Mouse (Mus musculus): Measurements from ENCODE around the gene Dda1. TPM values are rescaled to one million over a fixed set of nuclear protein-coding genes. Genes with fewer than 3 reads are reported as not detected.
A peak's percentile ranks its signal among the peaks of the same experiment; 100 is the strongest.

Dda1 gene
- polyA plus RNA-seq, 1 experiment from 2014 or later = 185 TPM

DNA sequence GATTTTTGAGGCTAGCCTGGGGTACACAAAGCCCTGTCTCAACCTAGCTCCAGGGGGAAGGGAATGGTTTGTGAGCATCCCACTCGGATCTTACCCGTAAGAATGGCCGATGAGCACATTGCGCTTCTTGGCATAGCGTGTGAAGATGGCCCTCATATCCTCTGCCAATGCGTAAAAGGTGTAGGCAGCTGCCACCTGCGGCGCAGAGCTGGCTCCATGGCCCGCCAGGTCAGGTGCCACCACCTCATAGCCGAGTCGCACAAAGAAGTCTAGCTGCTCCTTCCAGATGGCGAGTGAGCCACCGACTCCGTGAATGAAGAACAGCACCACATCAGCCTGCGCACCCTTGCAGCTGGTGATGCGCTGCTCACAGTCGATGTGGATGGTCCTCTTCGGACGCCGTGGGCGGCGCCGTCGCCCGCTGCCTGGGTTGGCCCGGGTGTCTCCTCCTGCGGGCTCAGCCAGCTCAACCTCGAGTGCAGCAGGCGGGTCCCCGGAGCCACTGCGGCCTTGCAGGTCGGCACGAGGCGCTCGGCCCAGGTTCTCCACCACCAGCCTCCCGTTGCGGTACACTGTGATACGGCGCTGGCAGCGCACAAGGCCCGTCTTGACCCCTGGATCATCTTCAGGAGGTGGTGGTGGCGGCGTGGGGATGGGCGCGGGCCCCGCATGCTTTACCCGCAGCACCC is 7.7 kb upstream of the Dda1 start:
- 0 out of 2 replicates have a peak overlapping the region, but pooled peaks have one; percentile 91 for H3K9ac ChIP-seq
- no peak overlapping the region; the same call in 1 of the 2 replicates for H3K4me3 ChIP-seq
- peaks cover 52% of the 10 kb centered on the region for H3K36me3 ChIP-seq (ENCODE audit: poor library complexity, severe bottlenecking)
- peaks cover 53% of the 10 kb centered on the region for H3K4me1 ChIP-seq
- no peaks in the 10 kb centered on the region for H3K27me3 ChIP-seq
- no peak overlapping the region for H3K27ac ChIP-seq
- peak overlapping the region; percentile 94; the same call in 1 of the 2 replicates for H3K4me2 ChIP-seq
- ATAC-seq = no peak
- WGBS = 80% methylated on average over 45 of the region's 47 CpGs
- H3K9me3 ChIP-seq (replicated peaks) = no peaks in the 10 kb centered on the region

DNA sequence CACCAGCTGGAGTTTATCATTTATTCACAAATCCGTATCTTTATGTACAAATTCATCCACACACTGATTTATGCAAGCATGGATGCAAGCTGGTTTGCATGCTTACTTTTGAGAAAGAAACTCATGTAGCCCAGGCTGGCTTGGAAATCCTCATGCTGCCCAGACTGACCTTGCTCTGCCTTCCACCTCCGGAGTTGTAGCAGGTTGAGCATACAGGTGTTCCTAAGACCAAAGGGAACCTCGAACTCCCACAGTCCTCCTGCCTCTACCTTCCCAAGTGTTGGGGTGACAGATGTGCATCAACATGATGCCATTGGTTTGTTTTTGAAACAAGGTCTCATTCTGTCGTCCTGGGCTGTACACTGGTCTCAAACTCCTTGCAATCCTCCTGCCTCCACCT is 6.8 kb upstream of the Dda1 start:
- Histone ChIP-seq H3K4me2 (peak overlapping the region; percentile 94), H3K4me1 (peaks cover 53% of the 10 kb centered on the region), H3K27me3 (no peaks in the 10 kb centered on the region), H3K4me3 (peak overlapping the region; percentile 95), H3K36me3 (ENCODE audit: poor library complexity, severe bottlenecking) (peaks cover 43% of the 10 kb centered on the region), H3K9ac (peak overlapping the region; percentile 91), H3K9me3 (replicated peaks) (no peaks in the 10 kb centered on the region), H3K27ac (no peak overlapping the region)
- 77% methylated on average over 4 of the region's 4 CpGs for WGBS
- no peak for ATAC-seq

DNA sequence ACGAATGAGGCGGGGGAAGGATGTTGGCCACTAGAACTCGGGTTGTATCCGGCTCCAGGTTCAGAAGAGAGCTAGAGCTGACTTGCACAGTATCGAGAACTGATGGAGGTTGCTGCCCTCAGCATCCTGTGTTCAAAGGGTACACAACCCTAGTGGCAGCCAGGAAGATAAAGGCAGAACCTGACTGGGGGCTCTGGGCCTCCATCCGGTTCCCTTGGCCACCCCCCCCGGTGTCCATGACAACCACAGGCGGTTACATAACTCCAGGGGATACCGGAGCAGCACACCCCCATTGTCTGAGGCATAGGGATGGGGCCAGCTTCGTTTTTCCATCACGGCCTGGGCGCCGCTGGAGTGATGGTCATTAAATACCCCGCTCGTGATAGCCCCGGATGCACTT is 6.2 kb upstream of the Dda1 start:
- H3K4me3 ChIP-seq = peak overlapping the region; percentile 95
- no peaks in the 10 kb centered on the region for H3K27me3 ChIP-seq
- H3K9me3 ChIP-seq (replicated peaks) = no peaks in the 10 kb centered on the region
- peaks cover 53% of the 10 kb centered on the region for H3K4me1 ChIP-seq
- peak; percentile 0; the same call in 1 of the 2 replicates for ATAC-seq
- WGBS = 4% methylated on average over 16 of the region's 16 CpGs
- H3K4me2 ChIP-seq = peak overlapping the region; percentile 94
- peaks cover 38% of the 10 kb centered on the region for H3K36me3 ChIP-seq (ENCODE audit: poor library complexity, severe bottlenecking)
- H3K27ac ChIP-seq = no peak overlapping the region; the same call in 1 of the 2 replicates
- peak overlapping the region; percentile 91 for H3K9ac ChIP-seq

DNA sequence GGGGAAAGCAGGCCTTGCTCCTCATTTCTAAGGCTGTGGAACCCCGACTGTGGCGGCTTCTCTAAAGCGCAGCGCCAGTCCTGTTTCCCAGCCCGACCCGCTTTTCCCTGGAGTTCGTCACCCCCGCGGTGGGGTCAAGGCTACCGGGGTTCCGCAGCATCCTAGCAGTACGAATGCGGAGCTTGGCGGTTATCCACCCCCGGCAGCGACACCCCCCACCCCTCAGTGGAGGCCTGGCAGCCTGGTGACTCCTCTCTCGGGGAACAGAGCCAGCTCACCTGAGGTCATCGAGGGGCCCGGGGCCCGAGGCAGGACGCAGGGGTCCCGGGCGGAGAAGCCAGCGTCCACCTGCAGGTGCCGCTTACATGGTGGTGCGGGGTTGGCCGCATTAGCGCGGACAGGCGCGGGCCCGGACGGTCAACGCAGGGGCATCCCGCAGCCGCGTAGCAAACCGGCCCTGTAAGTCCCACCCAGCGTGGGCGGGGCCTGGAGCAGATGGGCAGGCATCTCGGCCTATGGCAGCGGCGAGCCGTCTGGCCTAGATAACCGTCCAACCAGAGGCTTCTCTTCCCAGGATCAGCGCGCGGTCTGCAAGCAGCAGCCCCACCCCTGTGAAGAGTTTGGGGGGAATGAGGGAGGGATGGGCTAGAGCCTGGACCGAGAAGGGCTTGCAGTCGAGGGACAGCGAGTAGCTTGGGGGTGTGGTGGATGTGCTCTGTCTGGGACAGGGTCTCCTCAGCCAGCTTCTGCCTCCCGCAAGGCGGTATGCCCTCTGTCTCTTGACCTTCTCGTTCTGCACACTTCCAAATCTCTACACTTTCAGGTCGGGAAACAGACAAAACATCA is 5.6 kb upstream of the Dda1 start, which contains the start of gene Abhd8:
Gene Abhd8 (minus strand): TSS at position 468 of the 846 bp plus-strand sequence.
- Histone ChIP-seq H3K4me1 (peaks cover 53% of the 10 kb centered on the region), H3K36me3 (ENCODE audit: poor library complexity, severe bottlenecking) (peaks cover 31% of the 10 kb centered on the region), H3K9ac (peak within 1 kb of the TSS; percentile 91), H3K27me3 (no peaks in the 10 kb centered on the region), H3K4me3 (peak within 1 kb of the TSS; percentile 95), H3K4me2 (peak within 1 kb of the TSS; percentile 94), H3K9me3 (replicated peaks) (no peaks in the 10 kb centered on the region), H3K27ac (peak within 1 kb of the TSS; percentile 90)
- WGBS = under 1% methylated on average over 55 of the region's 55 CpGs
- ATAC-seq = peak; percentile 88

DNA sequence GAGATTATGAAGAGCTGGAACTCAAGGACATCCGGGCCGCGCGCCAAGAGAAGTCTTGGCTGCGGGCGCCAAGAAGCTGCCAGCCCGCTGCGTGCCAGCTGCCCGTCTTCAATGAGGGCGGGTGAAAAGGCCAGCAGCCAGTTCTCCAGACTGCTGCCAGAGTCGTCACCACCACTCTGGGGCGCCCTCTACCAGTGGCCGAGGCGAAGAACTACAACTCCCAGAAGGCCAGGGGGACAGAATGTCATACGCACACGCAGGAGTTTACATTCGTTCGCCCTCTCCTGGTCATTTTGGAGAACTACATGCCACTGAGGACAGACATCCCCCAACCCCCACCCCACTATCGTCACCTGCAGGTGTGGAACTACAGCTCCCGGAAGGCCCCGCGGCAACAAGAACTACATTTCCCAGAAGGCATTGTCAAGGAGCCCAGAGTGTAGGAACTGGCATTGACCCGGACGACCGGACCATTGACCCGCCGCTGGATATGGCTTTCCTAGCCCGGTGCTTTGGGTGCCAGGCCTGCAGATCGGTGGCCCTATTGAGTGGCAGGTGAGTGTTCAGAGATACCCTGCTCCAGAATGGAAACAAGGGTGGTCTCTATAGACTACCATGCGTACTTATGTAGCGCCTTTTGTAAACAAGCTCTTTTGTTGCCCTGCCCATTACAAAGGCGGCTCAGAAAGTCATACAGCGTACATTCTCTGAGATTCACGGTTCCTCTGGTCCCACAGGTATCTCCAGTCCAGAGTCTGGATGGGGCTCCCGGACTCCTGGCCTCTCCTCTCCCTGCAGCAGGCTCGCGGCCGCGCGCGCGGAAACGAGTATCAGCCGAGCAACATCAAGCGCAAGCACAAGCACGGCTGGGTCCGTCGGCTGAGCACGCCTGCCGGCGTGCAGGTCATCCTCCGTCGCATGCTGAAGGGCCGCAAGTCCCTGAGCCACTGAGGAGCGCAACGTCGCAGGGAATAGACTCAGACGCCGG is 4.2 kb upstream of the Dda1 start, which contains the start of gene Mrpl34:
Gene Mrpl34 (plus strand): TSS at position 447 of the 988 bp plus-strand sequence.
- Histone ChIP-seq H3K27ac (peak within 1 kb of the TSS; percentile 90), H3K9me3 (replicated peaks) (no peaks in the 10 kb centered on the region), H3K4me3 (peak within 1 kb of the TSS; percentile 95), H3K9ac (peak within 1 kb of the TSS; percentile 91), H3K27me3 (no peaks in the 10 kb centered on the region), H3K4me1 (peaks cover 46% of the 10 kb centered on the region), H3K36me3 (ENCODE audit: poor library complexity, severe bottlenecking) (peaks cover 17% of the 10 kb centered on the region), H3K4me2 (peak within 1 kb of the TSS; percentile 94)
- ATAC-seq = peak; percentile 71
- WGBS = under 1% methylated on average over 59 of the region's 59 CpGs

DNA sequence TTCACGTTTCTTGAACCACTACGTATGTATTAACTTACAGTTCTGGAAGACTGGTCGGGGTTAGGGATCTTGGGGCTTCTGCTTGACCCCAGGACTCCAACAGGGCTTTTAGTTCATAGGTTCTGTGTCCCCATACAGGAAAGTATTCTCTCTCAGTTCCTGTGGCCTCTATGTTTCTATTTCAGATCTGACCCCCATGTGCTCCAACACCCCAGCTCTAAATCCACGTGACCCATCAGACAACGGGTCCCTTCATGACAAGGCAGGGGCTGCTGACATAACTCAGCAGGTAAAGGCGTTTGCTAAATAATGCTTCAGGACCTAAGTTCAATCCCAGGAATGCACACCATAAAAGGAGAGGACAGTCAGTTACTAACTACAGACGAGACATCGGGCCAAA is 3.3 kb upstream of the Dda1 start:
- ATAC-seq = no peak
- Histone ChIP-seq H3K4me2 (peak overlapping the region; percentile 94), H3K27ac (no peak overlapping the region), H3K9ac (peak overlapping the region; percentile 86), H3K9me3 (replicated peaks) (no peaks in the 10 kb centered on the region), H3K4me1 (peaks cover 51% of the 10 kb centered on the region), H3K27me3 (no peaks in the 10 kb centered on the region), H3K4me3 (peak overlapping the region; percentile 95), H3K36me3 (ENCODE audit: poor library complexity, severe bottlenecking) (peaks cover 16% of the 10 kb centered on the region)
- 86% methylated on average over 8 of the region's 8 CpGs for WGBS

DNA sequence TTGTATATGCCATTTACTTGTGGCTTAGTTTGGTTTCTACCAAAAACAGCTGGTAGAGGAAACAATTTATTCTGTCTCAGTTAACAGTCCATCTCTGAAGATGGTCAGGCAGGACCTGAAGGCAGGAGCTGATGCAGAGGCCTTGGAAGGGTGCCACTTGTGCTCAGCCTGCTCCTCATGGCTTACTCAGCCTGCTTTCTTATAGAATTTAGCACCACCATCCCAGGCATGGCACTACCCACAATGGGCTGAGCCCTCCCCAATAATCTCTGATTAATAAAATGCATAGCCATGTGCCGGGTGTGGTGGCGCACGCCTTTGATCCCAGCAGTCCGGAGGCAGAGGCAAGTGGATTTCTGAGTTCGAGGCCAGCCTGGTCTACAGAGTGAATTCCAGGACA is 2.8 kb upstream of the Dda1 start:
- no peaks in the 10 kb centered on the region for H3K9me3 ChIP-seq (replicated peaks)
- H3K4me2 ChIP-seq = no peak overlapping the region
- ATAC-seq = no peak
- peak overlapping the region; percentile 95; the same call in 1 of the 2 replicates for H3K4me3 ChIP-seq
- 98% methylated on average over 5 of the region's 5 CpGs for WGBS
- no peaks in the 10 kb centered on the region for H3K27me3 ChIP-seq
- H3K4me1 ChIP-seq = peaks cover 51% of the 10 kb centered on the region
- H3K36me3 ChIP-seq (ENCODE audit: poor library complexity, severe bottlenecking) = peaks cover 17% of the 10 kb centered on the region
- H3K27ac ChIP-seq = no peak overlapping the region
- no peak overlapping the region for H3K9ac ChIP-seq

DNA sequence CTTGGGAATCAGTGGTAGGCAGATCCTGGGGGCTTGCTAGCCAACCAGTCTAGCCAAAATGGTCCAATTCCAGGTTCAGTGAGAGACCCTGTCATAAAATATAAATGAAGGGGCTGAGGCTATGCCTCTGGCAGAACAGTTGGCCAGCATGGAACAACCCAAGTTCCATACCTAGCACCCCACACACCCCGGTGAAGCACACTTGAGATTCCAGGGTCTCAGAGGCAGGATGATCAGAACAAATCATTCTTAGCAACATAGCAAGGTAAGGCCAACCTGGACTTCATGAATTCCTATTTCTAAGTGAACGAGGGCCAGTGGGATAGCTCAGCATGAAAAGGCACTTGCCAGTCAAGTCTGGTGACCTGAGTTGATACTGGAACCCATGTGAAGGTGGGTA is 1.8 kb upstream of the Dda1 start:
- H3K4me2 ChIP-seq = no peak overlapping the region
- peaks cover 20% of the 10 kb centered on the region for H3K36me3 ChIP-seq (ENCODE audit: poor library complexity, severe bottlenecking)
- H3K27me3 ChIP-seq = no peaks in the 10 kb centered on the region
- no peak overlapping the region for H3K27ac ChIP-seq
- H3K9me3 ChIP-seq (replicated peaks) = no peaks in the 10 kb centered on the region
- H3K4me1 ChIP-seq = peaks cover 41% of the 10 kb centered on the region
- 92% methylated on average over 2 of the region's 2 CpGs for WGBS
- ATAC-seq = no peak
- H3K4me3 ChIP-seq = no peak overlapping the region
- no peak overlapping the region for H3K9ac ChIP-seq

DNA sequence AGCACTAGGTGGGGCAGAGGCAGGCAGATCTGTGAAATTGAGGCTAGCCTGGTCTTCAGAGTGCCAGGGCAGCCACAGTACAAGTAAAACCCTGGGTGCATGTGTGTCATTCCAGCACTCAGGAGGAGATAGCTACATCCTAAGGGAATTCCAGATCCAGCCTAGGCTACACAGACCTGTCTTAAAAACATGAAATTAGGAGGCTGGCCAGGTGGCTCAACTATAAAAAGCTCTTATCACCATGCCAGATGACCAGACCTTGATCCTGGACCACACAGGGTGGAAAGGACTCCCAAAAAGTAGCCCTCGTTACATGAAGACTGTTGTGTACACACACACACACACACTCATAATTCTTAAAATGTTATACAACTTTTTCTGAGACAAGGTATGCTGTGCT is 998 bp upstream of the Dda1 start:
- WGBS = 95% methylated on average over 1 of the region's 1 CpGs
- Histone ChIP-seq H3K9me3 (replicated peaks) (no peaks in the 10 kb centered on the region), H3K4me2 (no peak overlapping the region), H3K27ac (no peak overlapping the region), H3K4me3 (no peak overlapping the region), H3K27me3 (no peaks in the 10 kb centered on the region), H3K4me1 (peaks cover 33% of the 10 kb centered on the region), H3K36me3 (ENCODE audit: poor library complexity, severe bottlenecking) (peaks cover 28% of the 10 kb centered on the region), H3K9ac (no peak overlapping the region)
- ATAC-seq = no peak

DNA sequence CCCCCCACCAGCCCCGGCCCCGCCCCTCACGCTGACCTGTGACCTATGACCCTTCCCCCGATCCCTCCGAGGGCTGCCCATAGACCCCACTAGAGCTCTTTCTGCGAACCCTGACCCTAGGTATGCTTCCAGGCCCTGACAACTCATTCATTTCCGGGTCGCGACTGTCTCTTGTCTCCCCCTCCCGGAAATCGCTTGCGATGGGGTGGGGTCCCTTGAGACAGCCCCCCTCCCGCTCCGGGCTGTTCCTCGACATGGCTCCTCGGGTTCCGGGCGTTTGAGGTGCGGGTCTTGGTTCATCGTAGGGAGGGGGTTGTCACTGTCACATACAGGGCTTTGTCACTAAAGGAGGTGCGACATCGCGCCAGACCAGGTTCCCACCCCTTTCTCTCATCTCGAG is 412 bp downstream of the Dda1 start:
- H3K27ac ChIP-seq = peak overlapping the region; percentile 75
- 1% methylated on average over 24 of the region's 24 CpGs for WGBS
- H3K4me3 ChIP-seq = peak overlapping the region; percentile 75
- peaks cover 42% of the 10 kb centered on the region for H3K36me3 ChIP-seq (ENCODE audit: poor library complexity, severe bottlenecking)
- peak overlapping the region; percentile 93 for H3K4me2 ChIP-seq
- peak overlapping the region; percentile 82 for H3K9ac ChIP-seq
- H3K27me3 ChIP-seq = no peaks in the 10 kb centered on the region
- peak; percentile 41 for ATAC-seq
- H3K4me1 ChIP-seq = peaks cover 25% of the 10 kb centered on the region
- no peaks in the 10 kb centered on the region for H3K9me3 ChIP-seq (replicated peaks)

DNA sequence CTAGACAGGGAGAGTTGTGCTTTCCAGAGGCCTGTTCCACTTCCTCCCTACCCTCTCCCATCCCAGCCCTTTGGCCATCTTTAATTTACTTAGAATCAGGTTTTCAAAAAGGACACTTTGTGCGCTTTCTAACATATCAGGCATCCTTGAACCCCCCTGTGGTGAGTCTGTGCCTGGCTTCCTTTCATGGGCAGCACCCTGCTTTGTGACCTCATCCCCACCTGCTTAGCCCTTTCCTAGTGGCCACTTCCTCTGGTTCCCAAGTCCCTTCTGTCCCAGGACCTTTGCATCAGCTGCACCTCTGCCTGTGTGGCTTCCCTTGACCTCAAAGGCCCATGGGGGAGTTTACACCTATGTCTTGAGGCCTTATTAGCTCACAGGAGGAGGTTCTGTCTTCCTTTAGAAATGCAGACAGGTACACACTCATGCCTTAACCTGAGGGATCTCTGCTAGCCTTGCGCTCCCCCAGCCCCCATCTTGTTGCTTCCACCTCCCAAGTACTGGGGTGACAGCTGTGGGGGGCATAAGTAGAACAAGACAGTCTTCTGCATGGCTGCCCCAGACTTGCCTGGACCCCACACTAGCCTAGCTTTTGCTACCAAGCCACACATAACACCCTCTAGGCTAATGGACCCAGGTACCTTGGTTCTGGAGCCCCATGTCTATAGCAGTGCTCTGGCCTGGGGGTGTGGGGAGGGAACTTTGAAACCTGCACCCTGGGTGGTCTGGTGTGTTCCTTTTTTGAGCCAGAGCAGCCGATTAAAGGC is 1.3 kb downstream of the Dda1 start:
- peak overlapping the region; percentile 93 for H3K4me2 ChIP-seq
- H3K9me3 ChIP-seq (replicated peaks) = no peaks in the 10 kb centered on the region
- no peak overlapping the region for H3K27ac ChIP-seq
- peak overlapping the region; percentile 82 for H3K9ac ChIP-seq
- H3K36me3 ChIP-seq (ENCODE audit: poor library complexity, severe bottlenecking) = peaks cover 52% of the 10 kb centered on the region
- ATAC-seq = no peak
- 78% methylated on average over 3 of the region's 3 CpGs for WGBS
- peak overlapping the region; percentile 75 for H3K4me3 ChIP-seq
- H3K4me1 ChIP-seq = peaks cover 22% of the 10 kb centered on the region
- no peaks in the 10 kb centered on the region for H3K27me3 ChIP-seq

All from forebrain, embryonic 13.5 days (tissue).